10 mouse cellular contexts compared by ENCODE assay signal in genomic region chr6:51744607-51745006, GRCm38 (mm10).
"Had no signal": no experiment of that assay in that cellular context is flagged by ENCODE, and none has a peak within 500 bp of the region (broad histone marks: within the 10 kb centered on the region; RNA-seq: fewer than 3 reads in every experiment).

No protein-coding gene starts in this region.

- ATAC-seq: intestine, embryonic 16.5 days; midbrain, embryonic 15.5 days had no signal

- H3K4me2 ChIP-seq: limb, embryonic 13.5 days; midbrain, embryonic 15.5 days; neural tube, embryonic 15.5 days had no signal

- H3K27me3 ChIP-seq: limb, embryonic 13.5 days; midbrain, embryonic 15.5 days; neural tube, embryonic 15.5 days had no signal

- DNase-seq: kidney, adult 9 months; left cerebral cortex, postnatal 4 days; lung, adult 18-20 months; thymus, postnatal 4 days had no signal

- H3K9me3 ChIP-seq: limb, embryonic 13.5 days; midbrain, embryonic 15.5 days; neural tube, embryonic 15.5 days had no signal

- H3K27ac ChIP-seq: limb, embryonic 13.5 days; liver, embryonic 14.5 days; midbrain, embryonic 15.5 days; neural tube, embryonic 15.5 days; stomach, postnatal 0 days had no signal

- H3K36me3 ChIP-seq: limb, embryonic 13.5 days; midbrain, embryonic 15.5 days; neural tube, embryonic 15.5 days had no signal

- H3K9ac ChIP-seq: limb, embryonic 13.5 days; liver, embryonic 14.5 days; midbrain, embryonic 15.5 days; neural tube, embryonic 15.5 days had no signal

- H3K4me3 ChIP-seq: limb, embryonic 13.5 days; midbrain, embryonic 15.5 days; neural tube, embryonic 15.5 days had no signal
